Mouse (Mus musculus): ENCODE results near the gene Ppp1r14c.
"Not testable (repeated sequence)": the region's sequence is repeated elsewhere in the genome, so short reads cannot be mapped to it uniquely, and the experiment has no call there.

The Ppp1r14c gene

GRCm38 (mm10) chr10:3466135-3466626 lies 100.3 kb downstream of the Ppp1r14c start:
- no peak for DNase-seq (ENCODE audit: low read depth, low spot score)

DNA sequence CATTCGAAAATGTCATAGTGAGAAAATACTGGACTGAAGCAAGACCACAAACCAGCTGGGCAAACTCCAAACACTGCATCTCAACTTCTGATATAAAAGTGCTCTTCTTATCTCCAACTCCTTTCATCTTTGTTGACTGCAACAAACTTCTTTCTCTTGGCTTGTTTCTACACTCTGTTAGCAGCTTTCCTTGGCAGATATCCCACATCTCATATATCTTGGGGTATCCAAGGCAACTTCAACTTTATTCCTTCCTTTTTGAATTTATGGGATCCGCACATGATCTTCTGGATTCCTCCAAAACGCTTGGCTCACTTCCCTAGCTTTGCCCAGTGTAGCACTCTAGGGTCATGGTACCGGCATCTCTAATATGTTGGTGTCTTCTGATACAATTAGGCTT lies 102.7 kb downstream of the Ppp1r14c start:
- no peak for DNase-seq (ENCODE audit: low read depth, low spot score)

DNA sequence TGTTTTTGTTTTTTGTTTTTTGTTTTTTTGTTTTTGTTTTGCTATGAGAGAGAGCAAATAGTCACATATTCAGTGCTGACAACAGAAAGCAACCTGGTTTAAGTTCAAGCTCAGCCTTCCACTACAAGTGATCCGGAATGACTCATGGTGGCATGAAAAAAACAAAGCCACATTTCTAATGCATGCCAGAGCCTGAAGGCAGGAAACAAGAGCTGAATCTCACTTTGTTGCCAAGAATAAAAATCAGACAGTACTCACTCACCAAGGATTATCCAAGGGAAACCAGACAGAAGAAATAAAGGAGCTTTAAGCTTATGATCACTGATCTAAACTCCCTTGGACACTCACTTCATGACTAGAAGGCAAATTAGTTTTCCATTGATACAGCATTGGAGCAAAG lies 110.8 kb downstream of the Ppp1r14c start:
- DNase-seq (ENCODE audit: low read depth, low spot score), result no peak

DNA sequence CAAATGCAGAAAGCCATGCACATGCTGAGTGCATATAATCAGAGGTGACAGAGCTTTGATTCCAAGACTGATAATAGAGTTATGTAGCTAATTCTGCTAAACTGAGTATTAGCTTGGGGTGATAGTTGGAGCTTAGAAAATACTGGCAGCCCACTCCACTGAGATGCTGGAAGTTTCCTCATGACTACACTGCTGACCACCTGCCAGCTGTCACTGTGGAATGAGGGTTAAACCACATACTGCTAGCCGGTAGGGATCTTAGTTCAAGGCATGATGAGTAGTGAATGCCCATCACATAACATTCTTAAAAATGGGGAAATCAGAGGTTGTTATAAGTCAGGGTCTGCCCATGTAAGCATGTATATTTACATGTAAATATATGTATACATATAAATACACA lies 113.9 kb downstream of the Ppp1r14c start:
- DNase-seq (ENCODE audit: low read depth, low spot score), result no peak

DNA sequence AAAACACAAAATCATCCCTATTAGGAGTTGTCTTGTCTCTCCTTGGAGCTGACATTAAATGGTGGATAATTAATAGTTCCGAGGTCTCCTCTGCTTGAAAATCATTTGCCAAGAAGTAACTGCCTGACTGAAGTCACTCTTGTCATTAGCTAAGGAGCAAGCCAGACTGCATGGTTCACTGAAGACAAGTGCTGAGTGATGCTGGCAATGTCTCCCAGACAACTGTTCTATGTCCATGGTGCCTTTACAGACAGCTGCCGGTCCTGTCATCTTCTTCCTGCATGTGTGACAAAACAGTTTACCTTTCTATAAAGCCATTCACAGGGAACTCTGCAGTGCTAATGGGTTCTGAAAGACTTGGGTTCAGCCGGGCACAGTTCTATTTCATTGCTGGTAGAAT lies 124.2 kb downstream of the Ppp1r14c start:
- no peak for DNase-seq (ENCODE audit: low read depth, low spot score)

DNA sequence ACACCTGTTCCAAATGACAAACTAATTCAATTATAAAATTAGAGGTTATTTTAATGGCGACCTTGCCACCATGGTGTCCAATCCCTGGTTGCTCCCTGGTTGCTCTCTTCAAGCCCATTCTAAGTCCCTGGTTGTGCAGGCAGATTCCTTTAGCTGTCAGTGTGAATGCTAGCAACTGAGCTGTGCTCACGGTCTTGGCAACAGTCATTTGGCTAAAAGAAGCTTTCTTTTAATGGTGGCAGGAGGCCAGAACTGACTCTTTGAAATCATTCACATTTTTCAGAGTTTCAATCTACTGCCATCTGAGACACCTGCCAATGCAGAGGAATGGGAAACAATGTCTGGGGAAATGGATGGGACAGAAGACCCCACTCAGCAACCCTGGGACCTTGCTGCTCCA lies 130.9 kb downstream of the Ppp1r14c start:
- DNase-seq (ENCODE audit: low read depth, low spot score), result no peak

GRCm38 (mm10) chr10:3500846-3501245 lies 135.0 kb downstream of the Ppp1r14c start:
- not testable (repeated sequence) for DNase-seq (ENCODE audit: low read depth, low spot score)

DNA sequence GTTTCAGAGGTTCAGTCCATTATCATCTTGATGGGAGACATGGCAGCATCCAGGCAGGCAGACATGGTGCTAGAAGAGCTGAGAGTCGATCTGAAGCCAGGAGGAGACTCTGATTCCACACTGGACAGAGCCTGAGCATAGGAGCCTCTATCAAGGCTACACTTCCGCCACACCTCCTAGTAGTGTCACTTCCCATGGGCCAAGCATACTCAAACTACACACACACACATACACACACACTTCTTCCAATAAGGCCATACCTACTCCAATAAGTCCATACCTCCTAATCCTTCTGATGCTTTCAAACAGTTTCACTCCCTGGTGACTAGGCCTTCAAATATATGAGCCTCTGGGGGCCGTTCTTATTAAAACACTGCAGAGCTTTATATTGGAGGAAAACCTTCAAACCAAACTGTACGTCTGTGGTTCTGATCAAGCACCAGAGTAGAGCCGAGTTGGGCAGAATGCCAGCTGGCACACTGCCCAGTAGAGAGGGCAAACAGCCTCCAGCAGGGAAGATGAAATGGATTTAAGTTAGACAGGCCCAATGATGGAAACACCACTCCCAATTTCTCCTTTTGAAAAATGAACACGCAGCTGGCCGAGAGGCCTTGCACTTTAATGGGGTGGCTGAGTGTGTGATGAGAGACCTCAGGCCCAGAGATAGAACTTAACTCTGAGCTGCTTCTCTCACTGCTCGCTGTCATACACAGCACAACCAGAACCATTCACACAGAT lies 141.8 kb downstream of the Ppp1r14c start:
- no peak for DNase-seq (ENCODE audit: low read depth, low spot score)

- DNase-seq (ENCODE audit: low read depth, low spot score), result no peak
These were observed 142.3 kb downstream of the Ppp1r14c start for GRCm38 (mm10) chr10:3508222-3508588.

GRCm38 (mm10) chr10:3508746-3509145 lies 142.9 kb downstream of the Ppp1r14c start:
- no peak for DNase-seq (ENCODE audit: low read depth, low spot score)

DNA sequence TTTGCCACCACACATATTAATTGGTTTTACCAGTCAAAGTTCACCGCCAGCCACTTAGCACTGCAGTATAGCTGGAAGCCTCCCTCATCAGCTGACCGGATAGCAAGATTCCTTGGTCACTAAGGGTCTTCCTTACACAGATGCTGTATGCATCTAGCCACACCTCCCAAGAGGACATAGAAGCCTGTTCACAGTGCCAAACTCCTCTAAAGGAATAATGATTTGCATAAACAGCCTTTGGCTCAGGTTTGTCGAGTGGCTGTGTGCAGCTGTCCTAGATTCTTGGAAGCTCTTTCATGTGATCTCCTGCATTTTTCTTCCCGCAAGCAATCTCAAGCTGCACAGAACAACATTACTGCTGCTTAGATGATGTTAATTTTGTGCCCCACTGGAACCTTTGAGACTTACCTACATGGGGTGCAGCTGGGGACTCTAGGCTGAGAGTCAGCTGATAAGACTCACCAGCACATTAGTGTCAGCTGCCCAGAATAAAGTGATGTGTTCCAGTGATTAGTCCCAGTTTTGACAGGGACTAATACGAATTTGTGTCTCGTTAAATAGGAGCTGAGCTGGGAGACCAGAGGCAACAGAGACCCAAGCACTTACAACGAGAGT lies 143.9 kb downstream of the Ppp1r14c start:
- DNase-seq (ENCODE audit: low read depth, low spot score), result no peak

- peak; percentile 9 for DNase-seq (ENCODE audit: low read depth, low spot score)
These were observed 144.6 kb downstream of the Ppp1r14c start for GRCm38 (mm10) chr10:3510486-3510885.

DNA sequence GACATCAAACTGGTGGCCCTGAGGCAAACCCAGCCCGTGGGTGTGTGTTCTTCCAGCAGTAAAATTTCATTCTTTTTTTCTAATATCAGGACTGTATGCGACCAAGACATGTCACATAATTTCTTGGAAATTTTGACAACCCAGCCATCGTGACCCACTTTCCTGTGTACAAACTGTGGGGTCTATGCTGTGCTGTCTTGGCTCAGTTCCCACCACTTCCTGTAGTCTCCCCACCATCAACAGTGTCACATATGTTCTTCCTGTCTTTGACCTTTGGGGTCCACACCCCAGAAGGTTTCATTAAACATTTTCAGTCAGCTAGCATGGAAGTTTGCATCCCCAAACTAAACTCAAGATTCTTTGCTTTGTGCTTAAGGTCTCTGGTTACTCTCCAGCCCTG lies 145.5 kb downstream of the Ppp1r14c start:
- DNase-seq (ENCODE audit: low read depth, low spot score), result no peak

DNA sequence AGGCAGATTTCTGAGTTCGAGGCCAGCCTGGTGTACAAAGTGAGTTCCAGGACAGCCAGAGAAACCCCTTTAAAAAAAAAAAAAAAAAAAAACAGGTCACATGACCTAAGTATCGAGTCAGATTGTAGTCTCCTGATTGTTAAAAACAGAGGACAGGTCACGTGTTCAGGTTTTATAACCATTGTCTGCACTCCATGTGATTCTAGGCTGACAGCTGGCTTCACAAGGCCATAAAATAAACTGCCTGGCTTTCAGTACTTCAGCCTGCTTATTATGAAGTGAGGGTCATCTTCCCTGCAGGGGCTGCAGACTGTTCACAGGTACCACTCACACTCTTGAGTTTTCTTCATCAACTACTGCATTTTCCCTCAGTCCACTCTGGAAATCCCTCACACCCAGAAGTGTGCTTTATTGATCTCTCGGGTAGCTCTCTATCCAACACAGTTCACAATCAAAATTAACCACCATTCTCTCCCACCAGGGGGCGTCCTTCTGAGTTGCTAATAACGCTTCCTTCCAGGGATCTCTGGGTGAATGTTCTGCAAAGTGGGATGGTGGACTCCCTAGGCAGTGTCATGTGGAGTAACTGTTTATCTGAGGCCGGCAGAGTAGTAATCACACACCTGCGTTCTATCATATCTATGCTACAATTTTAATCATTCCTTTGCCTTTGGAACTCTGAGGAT lies 146.9 kb downstream of the Ppp1r14c start:
- DNase-seq (ENCODE audit: low read depth, low spot score), result peak; percentile 44

DNA sequence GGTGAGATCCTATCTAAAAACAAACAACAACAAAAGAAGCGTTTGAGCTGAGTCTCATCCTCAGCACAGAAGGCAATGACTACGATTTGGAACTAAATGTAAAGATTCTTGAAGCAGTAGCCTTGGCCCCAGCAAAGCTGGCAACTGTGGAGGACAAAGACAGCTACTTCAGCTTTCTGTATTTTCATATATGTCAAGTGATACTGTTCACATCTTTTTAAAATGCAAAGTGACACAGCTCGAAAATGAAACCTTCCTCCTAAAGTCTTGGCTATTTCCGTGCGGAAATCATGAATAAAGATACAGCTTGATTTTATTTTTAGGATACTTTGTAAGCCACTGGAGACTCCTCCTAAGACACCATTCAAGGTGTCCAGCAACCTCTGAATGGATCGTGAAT lies 148.1 kb downstream of the Ppp1r14c start:
- DNase-seq (ENCODE audit: low read depth, low spot score), result no peak

All from CD4-positive, CD25-positive, alpha-beta regulatory T cell, adult 2 months (primary cell).